Mouse (Mus musculus): ENCODE measurements around the gene Ctnna3. TPM values are rescaled to one million over a fixed set of nuclear protein-coding genes. Genes with fewer than 3 reads are reported as not detected.

Ctnna3 gene
- polyA plus RNA-seq, 1 experiment from 2014 or later = 0.39 TPM

GRCm38 (mm10) chr10:63583798-63584374, 154.0 kb downstream of the Ctnna3 start:
- TF ChIP-seq CTCF (IDR thresholded peaks at IDR 0.05; ENCODE audit: low read depth) = no peak
- no peak overlapping the region for H3K9ac ChIP-seq
- H3K4me1 ChIP-seq (ENCODE audit: insufficient read depth) = no peaks in the 10 kb centered on the region
- H3K27me3 ChIP-seq (ENCODE audit: insufficient read depth, low read length) = no peaks in the 10 kb centered on the region
- DNase-seq (peak; percentile 10), ATAC-seq (ENCODE audit: insufficient read depth) (no peak)
- H3K36me3 ChIP-seq (ENCODE audit: insufficient read depth) = no peaks in the 10 kb centered on the region
- no peak overlapping the region for H3K27ac ChIP-seq (ENCODE audit: low read depth)
- no peaks in the 10 kb centered on the region for H3K9me3 ChIP-seq (ENCODE audit: low read depth, low read length)
- H3K4me3 ChIP-seq (ENCODE audit: low read depth, low read length) = no peak overlapping the region
- H3K4me2 ChIP-seq = peak overlapping the region; percentile 34; the same call in 1 of the 2 replicates
- 61% methylated on average over 20 of the region's 20 CpGs for WGBS

- 83% methylated on average over 5 of the region's 5 CpGs for WGBS
- Histone ChIP-seq H3K4me3 (ENCODE audit: low read depth, low read length) (no peak overlapping the region), H3K9me3 (ENCODE audit: low read depth, low read length) (no peaks in the 10 kb centered on the region), H3K27me3 (ENCODE audit: insufficient read depth, low read length) (no peaks in the 10 kb centered on the region), H3K36me3 (ENCODE audit: insufficient read depth) (no peaks in the 10 kb centered on the region), H3K27ac (ENCODE audit: low read depth) (no peak overlapping the region), H3K4me1 (ENCODE audit: insufficient read depth) (no peaks in the 10 kb centered on the region), H3K4me2 (no peak overlapping the region), H3K9ac (no peak overlapping the region)
- ATAC-seq (ENCODE audit: insufficient read depth) = no peak
- TF ChIP-seq CTCF (IDR thresholded peaks at IDR 0.05; ENCODE audit: low read depth) = no peak
- DNase-seq = no peak
Observed at GRCm38 (mm10) chr10:63599417-63599816, 169.5 kb downstream of the Ctnna3 start.

GRCm38 (mm10) chr10:63601206-63601605, 171.3 kb downstream of the Ctnna3 start:
- H3K4me3 ChIP-seq (ENCODE audit: low read depth, low read length) = no peak overlapping the region
- no peaks in the 10 kb centered on the region for H3K4me1 ChIP-seq (ENCODE audit: insufficient read depth)
- H3K9me3 ChIP-seq (ENCODE audit: low read depth, low read length) = no peaks in the 10 kb centered on the region
- H3K9ac ChIP-seq = no peak overlapping the region
- ATAC-seq (ENCODE audit: insufficient read depth) = no peak
- no peak for TF ChIP-seq CTCF (IDR thresholded peaks at IDR 0.05; ENCODE audit: low read depth)
- H3K4me2 ChIP-seq = no peak overlapping the region
- no peak for DNase-seq
- no peaks in the 10 kb centered on the region for H3K27me3 ChIP-seq (ENCODE audit: insufficient read depth, low read length)
- no peaks in the 10 kb centered on the region for H3K36me3 ChIP-seq (ENCODE audit: insufficient read depth)
- 64% methylated on average over 2 of the region's 2 CpGs for WGBS
- H3K27ac ChIP-seq (ENCODE audit: low read depth) = no peak overlapping the region

DNA sequence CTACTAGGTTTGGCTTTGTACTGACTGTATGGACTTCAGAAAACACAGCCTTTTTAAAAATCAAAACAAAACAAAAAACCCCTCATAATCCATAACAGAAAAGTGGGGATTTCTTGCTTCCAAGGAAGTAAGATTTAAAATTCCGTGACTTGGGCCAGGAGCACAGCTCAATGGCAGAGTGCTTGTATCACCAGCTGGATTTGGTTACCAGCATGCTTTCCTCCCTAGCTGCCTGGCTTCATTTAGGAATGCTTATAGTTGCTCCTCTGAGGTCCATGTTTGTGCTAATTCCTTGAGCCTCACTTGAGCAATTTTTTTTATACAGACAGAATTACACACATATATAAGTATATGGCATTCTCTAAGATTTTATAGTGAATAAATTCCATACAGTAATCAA, 198.6 kb downstream of the Ctnna3 start:
- H3K27ac ChIP-seq (ENCODE audit: low read depth) = no peak overlapping the region
- 45% methylated on average over 1 of the region's 1 CpGs for WGBS
- no peaks in the 10 kb centered on the region for H3K9me3 ChIP-seq (ENCODE audit: low read depth, low read length)
- H3K9ac ChIP-seq = no peak overlapping the region
- no peak overlapping the region for H3K4me2 ChIP-seq
- no peak overlapping the region for H3K4me3 ChIP-seq (ENCODE audit: low read depth, low read length)
- no peak for ATAC-seq (ENCODE audit: insufficient read depth)
- H3K27me3 ChIP-seq (ENCODE audit: insufficient read depth, low read length) = no peaks in the 10 kb centered on the region
- TF ChIP-seq CTCF (IDR thresholded peaks at IDR 0.05; ENCODE audit: low read depth) = no peak
- no peaks in the 10 kb centered on the region for H3K4me1 ChIP-seq (ENCODE audit: insufficient read depth)
- no peaks in the 10 kb centered on the region for H3K36me3 ChIP-seq (ENCODE audit: insufficient read depth)
- DNase-seq = no peak

DNA sequence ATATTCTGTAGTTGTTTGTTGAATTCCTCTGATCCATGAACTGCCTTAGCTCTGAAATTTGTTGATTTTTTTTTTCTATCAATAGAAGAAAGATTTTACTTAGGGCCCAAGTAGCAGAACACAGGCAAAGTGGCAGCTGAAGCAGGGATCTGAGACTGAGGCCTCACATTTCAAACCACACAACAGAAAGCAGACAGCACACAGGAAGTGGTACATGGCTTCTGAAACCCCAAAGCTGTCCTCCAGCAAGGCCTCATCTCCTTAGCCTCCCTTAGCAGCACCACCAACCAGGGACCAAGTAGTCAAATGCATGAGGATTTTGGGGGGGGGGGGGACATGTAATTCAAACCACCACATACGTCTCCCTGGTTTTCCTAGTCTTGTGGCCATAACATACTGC, 204.0 kb downstream of the Ctnna3 start:
- no peak for TF ChIP-seq CTCF (IDR thresholded peaks at IDR 0.05; ENCODE audit: low read depth)
- H3K27me3 ChIP-seq (ENCODE audit: insufficient read depth, low read length) = no peaks in the 10 kb centered on the region
- 94% methylated on average over 1 of the region's 1 CpGs for WGBS
- H3K9ac ChIP-seq = no peak overlapping the region
- H3K27ac ChIP-seq (ENCODE audit: low read depth) = no peak overlapping the region
- no peaks in the 10 kb centered on the region for H3K36me3 ChIP-seq (ENCODE audit: insufficient read depth)
- DNase-seq (no peak), ATAC-seq (ENCODE audit: insufficient read depth) (no peak)
- H3K4me2 ChIP-seq = no peak overlapping the region
- H3K9me3 ChIP-seq (ENCODE audit: low read depth, low read length) = no peaks in the 10 kb centered on the region
- H3K4me3 ChIP-seq (ENCODE audit: low read depth, low read length) = no peak overlapping the region
- no peaks in the 10 kb centered on the region for H3K4me1 ChIP-seq (ENCODE audit: insufficient read depth)

- Histone ChIP-seq H3K9me3 (ENCODE audit: low read depth, low read length) (no peaks in the 10 kb centered on the region), H3K27me3 (ENCODE audit: insufficient read depth, low read length) (no peaks in the 10 kb centered on the region), H3K36me3 (ENCODE audit: insufficient read depth) (no peaks in the 10 kb centered on the region), H3K4me1 (ENCODE audit: insufficient read depth) (no peaks in the 10 kb centered on the region), H3K9ac (no peak overlapping the region), H3K4me3 (ENCODE audit: low read depth, low read length) (no peak overlapping the region), H3K4me2 (no peak overlapping the region), H3K27ac (ENCODE audit: low read depth) (no peak overlapping the region)
- no peak for DNase-seq
- no peak for TF ChIP-seq CTCF (IDR thresholded peaks at IDR 0.05; ENCODE audit: low read depth)
- ATAC-seq (ENCODE audit: insufficient read depth) = no peak
- WGBS = 71% methylated on average over 5 of the region's 5 CpGs
Observed at GRCm38 (mm10) chr10:63637987-63638386, 208.1 kb downstream of the Ctnna3 start.

- Histone ChIP-seq H3K27me3 (ENCODE audit: insufficient read depth, low read length) (no peaks in the 10 kb centered on the region), H3K9me3 (ENCODE audit: low read depth, low read length) (no peaks in the 10 kb centered on the region), H3K4me2 (no peak overlapping the region), H3K9ac (no peak overlapping the region), H3K27ac (ENCODE audit: low read depth) (no peak overlapping the region), H3K4me1 (ENCODE audit: insufficient read depth) (no peaks in the 10 kb centered on the region), H3K4me3 (ENCODE audit: low read depth, low read length) (no peak overlapping the region), H3K36me3 (ENCODE audit: insufficient read depth) (no peaks in the 10 kb centered on the region)
- no peak for TF ChIP-seq CTCF (IDR thresholded peaks at IDR 0.05; ENCODE audit: low read depth)
- DNase-seq (no peak), ATAC-seq (ENCODE audit: insufficient read depth) (no peak)
- WGBS = 52% methylated on average over 3 of the region's 3 CpGs
Observed at GRCm38 (mm10) chr10:63647300-63647699, 217.4 kb downstream of the Ctnna3 start.

DNA sequence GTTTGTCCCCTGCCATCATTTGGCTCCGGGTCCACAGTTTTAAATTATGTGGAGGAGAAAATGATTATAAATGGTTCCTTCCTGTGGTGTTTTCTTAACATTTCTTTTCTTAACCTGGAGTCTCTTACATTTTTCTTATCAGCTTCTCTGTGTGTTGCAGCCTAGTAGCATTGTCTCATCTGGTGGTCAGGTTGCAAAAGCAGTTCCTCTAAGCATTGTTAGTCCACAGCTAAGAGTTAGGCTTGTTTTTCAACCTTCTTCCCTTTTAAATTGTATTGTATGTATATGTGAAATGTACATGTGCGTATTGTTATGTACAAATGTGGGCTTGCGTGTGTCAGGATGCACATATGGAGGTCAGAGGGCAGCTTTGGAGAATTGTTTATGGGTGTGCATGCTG, 220.4 kb downstream of the Ctnna3 start:
- Histone ChIP-seq H3K9me3 (ENCODE audit: low read depth, low read length) (no peaks in the 10 kb centered on the region), H3K4me3 (ENCODE audit: low read depth, low read length) (no peak overlapping the region), H3K9ac (no peak overlapping the region), H3K27ac (ENCODE audit: low read depth) (no peak overlapping the region), H3K4me2 (no peak overlapping the region), H3K27me3 (ENCODE audit: insufficient read depth, low read length) (no peaks in the 10 kb centered on the region), H3K4me1 (ENCODE audit: insufficient read depth) (no peaks in the 10 kb centered on the region), H3K36me3 (ENCODE audit: insufficient read depth) (no peaks in the 10 kb centered on the region)
- ATAC-seq (ENCODE audit: insufficient read depth) (no peak), DNase-seq (no peak)
- no peak for TF ChIP-seq CTCF (IDR thresholded peaks at IDR 0.05; ENCODE audit: low read depth)
- WGBS = 77% methylated on average over 3 of the region's 3 CpGs

All from lung, embryonic 14.5 days (tissue).